Mouse (Mus musculus): Measurements from ENCODE around the gene Ubap2.

DNA sequence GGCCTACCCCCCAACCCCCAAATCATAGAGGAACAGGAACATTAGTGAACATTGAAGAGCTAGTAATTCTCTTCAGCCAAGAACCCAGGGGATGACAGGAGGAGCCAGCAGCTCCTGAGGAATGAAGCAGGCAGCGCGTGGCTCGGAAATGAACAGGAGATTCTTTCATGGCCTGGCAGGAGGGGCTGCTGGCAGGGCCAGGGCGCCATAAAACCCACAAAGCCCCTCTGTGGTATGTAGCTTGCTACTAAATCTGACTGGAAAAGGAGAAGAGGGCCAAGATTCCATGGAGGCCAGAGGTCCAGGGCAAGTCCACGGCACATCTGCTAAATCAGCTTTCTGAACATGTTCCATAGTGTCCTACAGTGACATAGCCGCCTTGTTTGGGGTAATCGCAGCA is 14.9 kb upstream of the Ubap2 start:
- TF ChIP-seq POLR2A (IDR thresholded peaks at IDR 0.05; ENCODE audit: borderline replicate concordance, extremely low read depth, insufficient read depth, insufficient read length, poor library complexity, severe bottlenecking): no peak
- no peak for TF ChIP-seq CTCF (IDR thresholded peaks at IDR 0.05; ENCODE audit: borderline replicate concordance, extremely low read depth, insufficient read depth, insufficient read length)

Measured in brain, embryonic 14.5 days (tissue).